Mouse (Mus musculus) lung, postnatal 0 days (tissue): ENCODE measurements at regions not wholly inside any gene's neighbourhood (a gene's known extent, or its start where the extent isn't known, plus 50 kb on each side); places are given as distances from the start of the nearest gene placed in this dataset.

Experiments used
- CTCF ChIP-seq: IDR thresholded peaks from 2 replicates; pipeline ENCODE4 v1.5.1; 2016; ENCODE audit warnings: antibody characterized with exemption, mild to moderate bottlenecking
- EP300 ChIP-seq: IDR thresholded peaks from 2 replicates; pipeline ENCODE4 v1.6.1; 2016; ENCODE audit warnings: antibody characterized with exemption, mild to moderate bottlenecking, control low read depth

GRCm38 (mm10) chr5:64736985-64737384, 66.2 kb upstream of the Klf3 start:
- TF ChIP-seq CTCF, result no peak
- TF ChIP-seq EP300, result no peak
